Mouse (Mus musculus) stomach, embryonic 14.5 days (tissue): ENCODE measurements around the gene Stab1. TPM values are rescaled to one million over a fixed set of nuclear protein-coding genes. Genes with fewer than 3 reads are reported as not detected.
A peak's percentile ranks its signal among the peaks of the same experiment; 100 is the strongest.

Experiments used
- ATAC-seq: fragments of 200-750 bp; cut with Nextera tagmentation; 2 replicates; pipeline ENCODE4 v1.8.0; 2017; ENCODE audit warnings: low read depth, moderate TSS enrichment; ENCODE audit not compliant: insufficient number of reproducible peaks, insufficient read depth, low FRiP score
- H3K27ac ChIP-seq: fragments of 300-500 bp; sonication (generic); 2 replicates; pipeline ENCODE4 v1.5.1; 2014; ENCODE audit warnings: mild to moderate bottlenecking, low read length, moderate library complexity, mixed read lengths
- H3K27me3 ChIP-seq: fragments of 300-500 bp; sonication (generic); 2 replicates; pipeline ENCODE4 v1.6.1; 2014; ENCODE audit warnings: low read length, control low read depth, mixed read lengths; ENCODE audit not compliant: control insufficient read depth, insufficient read depth
- H3K36me3 ChIP-seq: fragments of 300-500 bp; sonication (generic); 2 replicates; pipeline ENCODE4 v1.6.1; 2014; ENCODE audit warnings: mild to moderate bottlenecking, control low read depth, low read length, moderate library complexity, mixed read lengths; ENCODE audit not compliant: control insufficient read depth, insufficient read depth
- H3K4me1 ChIP-seq: fragments of 300-500 bp; sonication (generic); 2 replicates; pipeline ENCODE4 v1.6.1; 2014; ENCODE audit warnings: low read length, control low read depth, mixed read lengths; ENCODE audit not compliant: control insufficient read depth, insufficient read depth
- H3K4me2 ChIP-seq: fragments of 300-500 bp; sonication (generic); replicated peaks from 2 replicates; pipeline ENCODE4 v1.6.1; 2014; ENCODE audit warnings: low read depth, low read length, control low read depth
- H3K4me3 ChIP-seq: fragments of 300-500 bp; sonication (generic); 2 replicates; pipeline ENCODE4 v1.5.1; 2014; ENCODE audit warnings: low read depth, low read length, control low read depth
- H3K9ac ChIP-seq: fragments of 300-500 bp; sonication (generic); replicated peaks from 2 replicates; pipeline ENCODE4 v1.6.1; 2014; ENCODE audit warnings: low read depth, mild to moderate bottlenecking, control low read depth, low read length, moderate library complexity, mixed read lengths
- H3K9me3 ChIP-seq: fragments of 300-500 bp; sonication (generic); 2 replicates; pipeline ENCODE4 v1.6.1; 2016; ENCODE audit warnings: low read depth, low read length, control low read depth; ENCODE audit not compliant: control insufficient read depth
- WGBS: fragments of 180-500 bp; shearing (Covaris S2); extraction: QIAGEN DNeasy Blood & Tissue Kit; methylation state at CpG from one replicate; pipeline ENCODE4 v1.1.7; 2014; 5-methylcytosine and 5-hydroxymethylcytosine counted together
- polyA plus RNA-seq: library from polyadenylated mRNA; unstranded; fragments of >200 nt; fragmentation: Nextera tagmentation; extraction: Ambion mirVana; gene quantifications from 2 replicates; pipeline ENCODE4 v1.2.1, GENCODE M21; 2014

Stab1 gene
- polyA plus RNA-seq, 1 experiment from 2014 or later, result 54.4 TPM

DNA sequence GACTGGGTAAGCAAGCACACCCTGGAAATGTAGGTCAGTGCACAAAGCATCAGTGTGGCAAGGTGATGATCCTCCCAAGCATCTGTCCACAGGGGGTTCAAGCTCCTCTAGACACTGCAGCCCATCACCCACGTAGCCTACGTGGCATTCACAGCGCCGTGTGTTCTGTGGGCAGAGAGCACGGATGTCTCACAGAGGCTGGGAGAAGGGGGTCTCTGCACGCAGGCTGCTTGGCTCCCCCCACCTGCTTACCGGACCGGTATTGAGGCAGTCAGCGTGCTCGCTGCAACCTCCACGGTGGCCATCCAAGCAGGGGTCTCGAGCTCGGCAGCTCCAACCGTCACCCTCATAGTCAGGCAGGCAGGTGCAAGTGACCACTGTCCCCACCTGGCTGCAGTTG, 27.4 kb downstream of the Stab1 start:
- H3K27me3 ChIP-seq, result no peaks in the 10 kb centered on the region
- no peak overlapping the region for H3K27ac ChIP-seq
- WGBS, result 94% methylated on average over 14 of the region's 14 CpGs
- H3K4me3 ChIP-seq, result no peak overlapping the region
- H3K4me2 ChIP-seq, result no peak overlapping the region
- H3K36me3 ChIP-seq, result peaks cover 55% of the 10 kb centered on the region
- H3K4me1 ChIP-seq, result no peaks in the 10 kb centered on the region
- no peaks in the 10 kb centered on the region for H3K9me3 ChIP-seq
- no peak for ATAC-seq
- no peak overlapping the region for H3K9ac ChIP-seq

DNA sequence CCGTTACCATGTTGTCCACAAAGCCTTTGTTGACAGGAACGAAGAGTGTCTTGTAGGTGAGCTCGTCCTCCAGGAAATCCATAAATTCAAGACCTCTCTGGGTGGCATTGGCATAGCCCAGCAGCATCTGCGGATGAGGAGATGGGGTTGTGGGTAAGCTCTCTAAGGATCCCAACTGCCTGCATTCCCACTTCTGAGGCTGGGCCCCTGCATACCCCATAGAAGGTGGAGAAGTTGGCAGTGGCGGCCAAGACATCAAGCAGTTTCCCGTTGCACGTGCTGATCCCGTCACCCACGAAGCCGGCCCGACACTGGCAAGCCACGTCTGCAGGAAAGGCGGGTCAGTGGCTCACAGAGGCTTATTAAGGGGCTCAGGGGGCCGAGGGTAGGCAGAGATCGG, 28.3 kb downstream of the Stab1 start:
- Histone ChIP-seq H3K4me2 (no peak overlapping the region), H3K4me1 (no peaks in the 10 kb centered on the region), H3K4me3 (no peak overlapping the region), H3K9me3 (no peaks in the 10 kb centered on the region), H3K27ac (no peak overlapping the region), H3K36me3 (peaks cover 62% of the 10 kb centered on the region), H3K9ac (no peak overlapping the region), H3K27me3 (no peaks in the 10 kb centered on the region)
- no peak for ATAC-seq
- 87% methylated on average over 15 of the region's 15 CpGs for WGBS

DNA sequence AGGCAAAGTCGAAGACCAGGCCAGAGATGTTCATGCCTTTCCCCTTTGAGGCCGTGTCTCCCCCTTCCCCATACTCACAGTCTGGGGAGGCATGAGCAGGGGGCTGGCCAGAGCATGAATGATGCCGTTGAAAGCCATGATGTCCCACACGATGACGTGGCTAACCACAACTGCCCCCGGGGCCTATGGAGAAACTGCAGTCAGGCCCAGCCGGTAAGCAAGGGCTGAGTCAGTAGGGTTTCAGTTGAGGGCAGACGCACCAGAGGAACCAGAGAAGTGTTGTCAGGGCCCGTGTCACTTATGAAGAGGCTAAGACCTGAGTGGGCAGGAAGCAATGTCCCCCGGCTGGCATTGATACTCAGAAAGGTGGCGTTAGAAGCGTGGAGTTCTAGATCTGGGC, 28.8 kb downstream of the Stab1 start:
- Histone ChIP-seq H3K27ac (no peak overlapping the region), H3K36me3 (peaks cover 67% of the 10 kb centered on the region), H3K4me3 (no peak overlapping the region), H3K4me1 (no peaks in the 10 kb centered on the region), H3K9me3 (no peaks in the 10 kb centered on the region), H3K27me3 (no peaks in the 10 kb centered on the region), H3K9ac (no peak overlapping the region), H3K4me2 (no peak overlapping the region)
- WGBS, result 90% methylated on average over 12 of the region's 12 CpGs
- no peak for ATAC-seq

DNA sequence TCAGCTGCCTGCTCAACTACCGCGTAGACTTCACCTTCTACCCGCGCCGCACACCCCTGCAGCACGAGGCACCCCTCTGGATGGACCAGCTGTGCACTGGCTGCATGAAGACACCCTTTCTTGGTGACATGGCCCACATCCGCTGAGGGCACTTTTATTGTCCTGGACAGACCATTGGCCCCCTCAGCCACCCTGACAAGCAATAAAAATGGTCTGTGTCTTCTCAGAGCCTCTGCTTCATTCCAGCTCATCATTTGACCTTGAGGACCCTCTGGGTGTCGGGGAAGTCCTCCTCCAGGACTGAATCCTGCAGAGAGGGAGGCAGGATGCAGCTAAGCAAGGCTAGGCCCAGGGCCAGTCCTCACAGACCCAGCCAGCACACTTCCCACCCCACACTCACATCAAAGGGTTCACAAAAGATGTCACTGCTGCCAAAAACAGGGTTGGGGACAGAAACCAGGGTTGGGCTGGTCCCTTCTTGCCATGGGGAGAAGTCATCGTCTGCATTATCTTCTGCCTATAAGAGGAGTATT, 29.5 kb downstream of the Stab1 start:
- Histone ChIP-seq H3K4me1 (no peaks in the 10 kb centered on the region), H3K27me3 (no peaks in the 10 kb centered on the region), H3K9me3 (no peaks in the 10 kb centered on the region), H3K4me2 (no peak overlapping the region), H3K36me3 (peaks cover 68% of the 10 kb centered on the region), H3K4me3 (no peak overlapping the region), H3K9ac (no peak overlapping the region), H3K27ac (no peak overlapping the region)
- no peak for ATAC-seq
- 91% methylated on average over 9 of the region's 9 CpGs for WGBS

DNA sequence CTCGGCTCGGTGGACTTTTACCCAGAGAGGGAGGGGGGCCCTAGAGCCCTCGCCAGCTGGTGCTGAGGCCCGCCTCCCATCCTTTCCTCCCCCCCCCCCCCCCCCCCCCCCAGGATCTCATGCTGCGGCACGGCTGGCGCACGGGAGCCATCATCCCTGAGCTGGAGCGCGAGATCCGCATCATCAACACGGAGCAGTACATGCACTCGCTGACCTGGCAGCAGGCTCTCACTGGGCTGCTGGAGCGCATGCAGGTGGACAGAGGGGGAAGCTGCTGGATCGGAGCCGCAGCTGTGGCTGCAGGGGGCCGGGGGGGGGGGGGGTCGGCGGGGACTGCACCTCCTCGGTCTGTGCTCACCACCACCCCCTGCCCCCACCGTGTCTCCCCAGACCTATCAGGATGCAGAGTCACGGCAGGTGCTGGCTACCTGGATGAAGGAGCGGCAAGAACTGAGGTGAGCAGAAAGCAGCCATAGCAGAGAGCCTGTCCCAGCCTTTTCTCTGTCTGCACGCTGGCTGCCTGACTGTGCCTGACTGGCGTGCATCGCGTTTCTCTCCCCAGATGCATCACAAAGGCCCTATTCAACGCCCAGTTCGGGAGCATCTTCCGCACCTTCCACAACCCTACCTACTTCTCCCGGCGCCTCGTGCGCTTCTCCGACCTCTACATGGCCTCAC, 30.1 kb downstream of the Stab1 start:
- Histone ChIP-seq H3K4me2 (no peak overlapping the region), H3K9me3 (no peaks in the 10 kb centered on the region), H3K9ac (no peak overlapping the region), H3K27ac (no peak overlapping the region), H3K4me1 (peaks cover 6% of the 10 kb centered on the region), H3K27me3 (no peaks in the 10 kb centered on the region), H3K4me3 (no peak overlapping the region), H3K36me3 (peaks cover 68% of the 10 kb centered on the region)
- no peak for ATAC-seq
- WGBS, result 91% methylated on average over 24 of the region's 35 CpGs

DNA sequence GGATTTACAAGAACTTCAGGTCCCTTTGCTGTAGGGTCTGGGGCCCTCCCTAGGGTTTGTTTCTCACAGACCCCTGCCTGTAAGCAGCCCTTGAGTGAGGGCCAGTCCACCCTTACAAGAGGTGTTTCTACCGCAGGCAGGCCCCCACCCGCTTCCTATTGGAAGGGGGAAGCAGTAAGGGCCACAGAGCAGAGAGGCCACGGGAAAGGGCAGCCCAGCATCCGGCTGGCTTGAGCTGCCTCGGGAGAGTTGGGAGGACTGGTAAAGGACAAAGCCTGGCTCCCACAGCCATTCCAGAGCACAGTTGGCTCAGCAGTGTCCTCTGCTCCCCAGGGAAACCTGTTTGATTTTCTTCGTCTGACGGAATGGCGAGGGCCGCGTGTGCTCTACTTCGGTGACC, 30.6 kb downstream of the Stab1 start:
- Histone ChIP-seq H3K9me3 (no peaks in the 10 kb centered on the region), H3K9ac (no peak overlapping the region), H3K4me3 (no peak overlapping the region), H3K36me3 (peaks cover 68% of the 10 kb centered on the region), H3K4me1 (peaks cover 11% of the 10 kb centered on the region), H3K4me2 (no peak overlapping the region), H3K27me3 (no peaks in the 10 kb centered on the region), H3K27ac (0 out of 2 replicates have a peak overlapping the region, but pooled peaks have one; percentile 48)
- no peak for ATAC-seq
- WGBS, result 88% methylated on average over 11 of the region's 11 CpGs

DNA sequence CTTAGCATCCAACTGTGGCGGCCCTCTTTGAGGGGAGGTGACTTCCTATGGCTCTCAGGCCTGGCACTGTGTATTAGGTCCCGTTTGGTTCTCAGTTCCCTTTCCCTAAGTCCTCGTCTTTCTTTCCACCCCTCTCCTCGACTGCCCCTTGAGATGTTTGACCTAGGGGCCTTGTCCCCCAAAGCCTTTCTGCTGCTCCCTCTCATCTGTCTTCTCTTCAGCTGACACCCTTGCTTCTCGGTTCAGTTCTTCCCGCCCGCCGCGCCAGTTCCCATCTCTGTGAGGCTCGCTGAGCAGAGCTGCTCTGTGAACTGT, 31.2 kb downstream of the Stab1 start:
- WGBS, result 80% methylated on average over 10 of the region's 10 CpGs
- Histone ChIP-seq H3K27ac (0 out of 2 replicates have a peak overlapping the region, but pooled peaks have one; percentile 48), H3K36me3 (peaks cover 68% of the 10 kb centered on the region), H3K4me3 (no peak overlapping the region), H3K9me3 (no peaks in the 10 kb centered on the region), H3K4me1 (peaks cover 17% of the 10 kb centered on the region), H3K9ac (no peak overlapping the region), H3K4me2 (no peak overlapping the region), H3K27me3 (no peaks in the 10 kb centered on the region)
- ATAC-seq, result no peak

DNA sequence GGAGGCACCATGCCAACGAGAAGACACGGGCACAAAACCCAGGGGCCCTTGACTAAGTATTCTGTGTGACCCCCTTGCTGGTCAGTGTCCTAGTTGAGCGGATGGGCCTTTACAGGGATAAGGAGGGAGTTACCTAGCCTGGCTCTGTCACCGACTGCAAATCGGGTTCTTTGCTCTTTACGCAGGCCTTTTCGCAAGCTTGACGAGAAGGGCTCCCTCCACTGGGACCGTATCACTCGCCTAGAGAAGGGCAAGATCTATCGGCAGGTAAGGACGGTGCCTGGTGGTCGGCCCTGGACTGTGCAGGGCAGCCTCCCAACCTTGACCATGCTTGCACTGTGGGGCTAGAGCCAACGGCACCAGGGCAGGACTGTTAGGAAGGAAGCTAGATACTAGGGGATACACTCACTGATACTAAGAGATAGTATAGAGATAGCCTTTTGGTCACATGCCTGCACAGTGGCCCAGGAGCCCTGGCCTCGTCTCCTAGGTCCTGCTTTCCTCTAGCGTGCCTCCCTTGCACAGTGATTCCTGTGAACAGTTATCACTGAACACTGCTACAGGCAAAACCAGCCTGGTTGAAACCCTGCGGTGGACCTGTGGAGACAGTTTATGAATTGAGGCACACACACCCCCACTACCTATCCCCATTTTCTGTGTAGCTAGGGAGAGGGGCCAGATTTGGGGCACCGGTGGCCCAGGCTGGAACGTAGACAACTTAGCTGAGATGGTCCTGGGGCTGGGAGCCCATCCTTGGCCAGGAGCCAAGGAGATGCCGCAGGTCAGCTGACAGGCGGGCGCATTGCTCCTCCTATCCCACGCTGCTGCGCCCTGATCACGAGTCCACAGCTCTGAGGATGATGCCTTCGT, 31.8 kb downstream of the Stab1 start:
- 91% methylated on average over 26 of the region's 26 CpGs for WGBS
- Histone ChIP-seq H3K36me3 (peaks cover 65% of the 10 kb centered on the region), H3K27ac (no peak overlapping the region), H3K9ac (no peak overlapping the region), H3K4me3 (no peak overlapping the region), H3K27me3 (no peaks in the 10 kb centered on the region), H3K4me1 (peaks cover 22% of the 10 kb centered on the region), H3K9me3 (no peaks in the 10 kb centered on the region), H3K4me2 (no peak overlapping the region)
- no peak for ATAC-seq
